Mouse (Mus musculus) forebrain, embryonic 13.5 days (tissue): ENCODE data around the gene Samd8. TPM values are rescaled to one million over a fixed set of nuclear protein-coding genes. Genes with fewer than 3 reads are reported as not detected.
A peak's percentile ranks its signal among the peaks of the same experiment; 100 is the strongest.

Experiments used
- ATAC-seq: fragments of 200-750 bp; cut with Nextera tagmentation; 2 replicates; pipeline ENCODE4 v1.8.0; 2017
- H3K27ac ChIP-seq: fragments of 300-500 bp; sonication (generic); 2 replicates; pipeline ENCODE4 v1.5.1; 2015; ENCODE audit warnings: inconsistent platforms, mild to moderate bottlenecking, moderate library complexity
- H3K27me3 ChIP-seq: fragments of 300-500 bp; sonication (generic); 2 replicates; pipeline ENCODE4 v1.6.1; 2015; ENCODE audit warnings: mild to moderate bottlenecking, inconsistent platforms
- H3K36me3 ChIP-seq: fragments of 300-500 bp; sonication (generic); 2 replicates; pipeline ENCODE4 v1.6.1; 2015; ENCODE audit warnings: mild to moderate bottlenecking, inconsistent platforms; ENCODE audit not compliant: poor library complexity, severe bottlenecking
- H3K4me1 ChIP-seq: fragments of 300-500 bp; sonication (generic); 2 replicates; pipeline ENCODE4 v1.6.1; 2015; ENCODE audit warnings: inconsistent platforms
- H3K4me2 ChIP-seq: fragments of 300-500 bp; sonication (generic); 2 replicates; pipeline ENCODE4 v1.6.1; 2015; ENCODE audit warnings: inconsistent platforms, mild to moderate bottlenecking, moderate library complexity
- H3K4me3 ChIP-seq: fragments of 300-500 bp; sonication (generic); 2 replicates; pipeline ENCODE4 v1.5.1; 2015; ENCODE audit warnings: mild to moderate bottlenecking, inconsistent platforms
- H3K9ac ChIP-seq: fragments of 300-500 bp; sonication (generic); 2 replicates; pipeline ENCODE4 v1.6.1; 2015; ENCODE audit warnings: mild to moderate bottlenecking, inconsistent platforms
- H3K9me3 ChIP-seq: fragments of 300-500 bp; sonication (generic); replicated peaks from 2 replicates; pipeline ENCODE4 v1.6.1; 2016; ENCODE audit warnings: inconsistent platforms
- WGBS: fragments of 180-500 bp; shearing (Covaris S2); methylation state at CpG from one replicate; pipeline ENCODE4 v1.1.7; 2015; 5-methylcytosine and 5-hydroxymethylcytosine counted together
- polyA plus RNA-seq: library from polyadenylated mRNA; unstranded; fragments of >200 nt; fragmentation: Nextera tagmentation; extraction: Ambion mirVana; gene quantifications from 2 replicates; pipeline ENCODE4 v1.2.1, GENCODE M21; 2015

The Samd8 gene
- polyA plus RNA-seq, 1 experiment from 2014 or later: 17.8 TPM

DNA sequence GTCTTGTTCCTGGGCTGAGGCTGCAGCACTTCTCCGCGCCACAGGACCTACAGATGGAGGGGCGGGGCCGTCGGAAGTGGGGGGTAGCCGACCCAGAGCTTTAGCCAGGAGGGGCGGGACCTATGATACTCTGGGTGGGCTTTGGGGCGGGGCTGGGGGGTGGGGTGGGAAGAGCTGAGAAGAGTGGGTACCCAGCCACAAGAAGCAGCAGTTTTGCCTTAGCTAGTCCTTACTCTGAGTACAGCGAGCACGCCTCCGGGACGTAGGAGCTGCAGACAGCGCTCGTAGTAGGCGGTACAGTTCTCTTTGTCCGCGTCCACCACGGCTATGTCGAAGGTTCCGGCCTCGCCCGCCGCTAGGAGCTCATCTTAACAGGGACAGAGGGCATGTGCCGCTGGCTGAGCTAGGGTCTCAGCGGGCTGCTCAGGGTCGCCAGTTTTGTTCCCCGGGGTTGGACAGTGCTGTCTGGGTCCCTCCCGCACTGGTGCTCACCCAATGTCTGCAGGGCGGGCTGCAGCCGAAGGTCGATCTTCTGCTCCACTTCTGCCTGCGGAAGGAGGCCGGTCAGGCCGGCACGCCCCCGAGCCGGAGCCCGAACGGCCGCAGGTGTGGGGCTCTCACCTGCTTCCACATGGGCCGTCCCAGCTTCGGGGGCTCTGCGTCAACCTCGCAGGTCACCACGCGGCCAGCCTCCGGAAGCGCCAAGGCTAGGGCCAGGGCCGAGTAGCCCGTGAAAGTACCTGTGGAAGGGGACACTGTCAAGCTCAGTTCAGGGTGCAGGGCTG is 97.2 kb downstream of the Samd8 start:
- peaks cover 18% of the 10 kb centered on the region for H3K4me1 ChIP-seq
- H3K27me3 ChIP-seq: no peaks in the 10 kb centered on the region
- H3K9ac ChIP-seq: peak overlapping the region; percentile 79
- WGBS: under 1% methylated on average over 50 of the region's 50 CpGs
- ATAC-seq: peak; percentile 70
- H3K9me3 ChIP-seq: no peaks in the 10 kb centered on the region
- peak overlapping the region; percentile 100 for H3K4me2 ChIP-seq
- peaks cover 42% of the 10 kb centered on the region for H3K36me3 ChIP-seq
- peak overlapping the region; percentile 62 for H3K4me3 ChIP-seq
- peak overlapping the region; percentile 69 for H3K27ac ChIP-seq

Other genes starting within 250 kb of the Samd8 start
- not detected in 2 replicates for gene Dupd1, start 36.0 kb upstream of the Samd8 start, polyA plus RNA-seq
- not detected in 2 replicates for gene Dusp13, start 650 bp downstream of the Samd8 start, polyA plus RNA-seq
- gene Vdac2, start 74.7 kb downstream of the Samd8 start, polyA plus RNA-seq: 261 and 270 TPM in 2 replicates
- 17.5 and 19.9 TPM in 2 replicates for gene Comtd1, start 98.4 kb downstream of the Samd8 start, polyA plus RNA-seq
- 6.1 and 7.7 TPM in 2 replicates for gene Zfp503, start 239.1 kb downstream of the Samd8 start, polyA plus RNA-seq